Mouse (Mus musculus): ENCODE results near the gene Nav1.

GRCm38 (mm10) chr1:135449876-135450275, 157.2 kb downstream of the Nav1 start:
- TF ChIP-seq POLR2A (IDR thresholded peaks at IDR 0.05; ENCODE audit: insufficient read depth, low read length): no peak
- no peak for TF ChIP-seq CTCF (IDR thresholded peaks at IDR 0.05; ENCODE audit: low read depth, low read length)
